9 mouse cellular contexts compared by ENCODE assay signal in the genomic region with DNA sequence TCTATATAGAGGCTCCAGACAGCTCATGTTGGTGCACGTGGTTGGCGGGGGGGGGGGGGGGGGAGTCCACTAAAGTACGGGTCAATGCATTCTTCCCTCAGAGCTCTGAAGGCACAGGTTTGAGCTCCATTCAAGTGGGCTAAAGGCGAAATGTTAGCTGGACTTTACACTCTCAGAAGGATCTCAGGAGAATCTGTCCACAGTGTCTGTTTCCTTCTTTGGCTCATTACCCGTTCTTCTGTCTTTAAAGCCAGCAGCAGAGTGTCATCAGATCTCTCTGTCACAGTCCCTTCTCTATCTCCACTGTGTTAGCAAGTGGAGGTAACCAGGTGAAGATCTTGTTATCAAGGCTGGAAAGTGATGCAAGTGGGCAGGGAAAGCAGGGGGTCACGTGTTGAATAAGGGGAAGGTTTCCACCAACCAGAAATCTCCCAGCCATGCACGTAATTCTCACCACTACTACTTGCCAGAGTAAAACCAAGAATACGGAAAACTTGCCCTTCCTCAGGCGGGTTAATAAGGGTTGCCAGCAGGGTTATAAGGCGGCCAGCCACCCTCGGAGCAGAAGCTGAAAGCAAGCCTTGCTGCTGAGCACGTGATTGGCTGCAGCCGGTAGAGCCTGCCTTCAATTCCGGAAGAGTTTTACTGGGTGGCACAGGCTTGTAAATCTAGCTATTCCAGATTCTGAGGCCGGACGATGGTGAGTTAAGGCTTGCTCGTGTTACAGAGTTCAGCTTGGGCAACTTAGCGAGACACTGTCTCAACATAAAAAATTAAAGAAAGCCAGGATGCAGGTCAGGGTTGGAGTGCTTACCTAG.
A peak's percentile ranks its signal among the peaks of the same experiment; 100 is the strongest.
DNase-seq lines count a peak whose midpoint lies in the region; ATAC-seq lines count a peak whose summit lies in the region.
"Had no signal": no experiment of that assay in that cellular context is flagged by ENCODE, and none has a peak within 500 bp of the region (broad histone marks: within the 10 kb centered on the region; RNA-seq: fewer than 3 reads in every experiment).

No protein-coding gene starts in this region.

- no peaks in the 10 kb centered on the region for H3K27me3 ChIP-seq in forebrain, embryonic 11.5 days (ENCODE audit: control insufficient read depth, insufficient read depth, low read length)
- no peaks in the 10 kb centered on the region for H3K27me3 ChIP-seq in intestine, embryonic 15.5 days (replicated peaks)
- peaks cover 9% of the 10 kb centered on the region for H3K27me3 ChIP-seq in liver, embryonic 15.5 days
- H3K27me3 ChIP-seq in neural tube, embryonic 11.5 days (ENCODE audit: control insufficient read depth, insufficient read depth, low read length), result no peaks in the 10 kb centered on the region
- H3K27me3 ChIP-seq: Patski had no signal

- no peaks in the 10 kb centered on the region for H3K36me3 ChIP-seq in forebrain, embryonic 11.5 days (ENCODE audit: control insufficient read depth, insufficient read depth, low read length)
- no peaks in the 10 kb centered on the region for H3K36me3 ChIP-seq in intestine, embryonic 15.5 days
- H3K36me3 ChIP-seq in liver, embryonic 15.5 days (replicated peaks), result no peaks in the 10 kb centered on the region
- H3K36me3 ChIP-seq in neural tube, embryonic 11.5 days (ENCODE audit: control insufficient read depth, insufficient read depth, low read length), result no peaks in the 10 kb centered on the region

- ATAC-seq in forebrain, embryonic 11.5 days (replicated peaks; ENCODE audit: low FRiP score), result peak; percentile 25; the same call in 1 of the 2 replicates
- ATAC-seq in intestine, embryonic 15.5 days, result peak; percentile 78
- peak; percentile 28; the same call in 1 of the 2 replicates for ATAC-seq in liver, embryonic 15.5 days (ENCODE audit: insufficient read depth)
- ATAC-seq in neural tube, embryonic 11.5 days (ENCODE audit: insufficient read depth, low FRiP score, low TSS enrichment), result peak; percentile 36; the same call in 1 of the 2 replicates

- peak overlapping the region; percentile 16; the same call in 1 of the 2 replicates for H3K4me3 ChIP-seq in forebrain, embryonic 11.5 days (ENCODE audit: low read depth, low read length)
- H3K4me3 ChIP-seq in intestine, embryonic 15.5 days (replicated peaks), result peak overlapping the region; percentile 27
- H3K4me3 ChIP-seq in liver, embryonic 15.5 days (replicated peaks), result peak overlapping the region; percentile 17; the same call in 1 of the 2 replicates
- peak overlapping the region; percentile 0; the same call in 1 of the 2 replicates for H3K4me3 ChIP-seq in neural tube, embryonic 11.5 days (ENCODE audit: low read depth, low read length)

- peak; percentile 5 for DNase-seq in gastrocnemius, postnatal 10 days
- no peak for DNase-seq in gastrocnemius, postnatal 4 days (ENCODE audit: low spot score in 2 of 2)
- DNase-seq in Muller cell, postnatal 12 days (ENCODE audit: inconsistent ontology term), result peak; percentile 17
- peak; percentile 58 for DNase-seq in forebrain, embryonic 11.5 days (ENCODE audit: low spot score)
- peak; percentile 20 for DNase-seq in neural tube, embryonic 11.5 days (ENCODE audit: low spot score)
- DNase-seq in gastrocnemius, postnatal 25 days, result no peak

- no peak overlapping the region for H3K27ac ChIP-seq in forebrain, embryonic 11.5 days (ENCODE audit: low read depth, low read length)
- H3K27ac ChIP-seq in intestine, embryonic 15.5 days, result peak overlapping the region; percentile 48; the same call in 1 of the 2 replicates
- H3K27ac ChIP-seq in liver, embryonic 15.5 days (replicated peaks), result no peak overlapping the region
- no peak overlapping the region for H3K27ac ChIP-seq in neural tube, embryonic 11.5 days (ENCODE audit: low read depth, low read length)

- 22% methylated on average over 18 of the region's 18 CpGs for WGBS in forebrain, embryonic 11.5 days
- 18% methylated on average over 17 of the region's 18 CpGs for WGBS in intestine, embryonic 15.5 days
- 17% methylated on average over 18 of the region's 18 CpGs for WGBS in liver, embryonic 15.5 days (ENCODE audit: insufficient replicate concordance)
- WGBS in neural tube, embryonic 11.5 days, result 23% methylated on average over 18 of the region's 18 CpGs

- H3K4me2 ChIP-seq in forebrain, embryonic 11.5 days (ENCODE audit: low read depth, low read length, severe bottlenecking), result peak overlapping the region; percentile 33
- H3K4me2 ChIP-seq in intestine, embryonic 15.5 days (replicated peaks), result peak overlapping the region; percentile 62
- H3K4me2 ChIP-seq in liver, embryonic 15.5 days, result peak overlapping the region; percentile 55
- peak overlapping the region; percentile 31 for H3K4me2 ChIP-seq in neural tube, embryonic 11.5 days (ENCODE audit: low read depth)

- H3K9ac ChIP-seq in forebrain, embryonic 11.5 days (ENCODE audit: low read length), result no peak overlapping the region
- H3K9ac ChIP-seq in intestine, embryonic 15.5 days, result 0 out of 2 replicates have a peak overlapping the region, but pooled peaks have one; percentile 2
- H3K9ac ChIP-seq in liver, embryonic 15.5 days, result no peak overlapping the region
- no peak overlapping the region for H3K9ac ChIP-seq in neural tube, embryonic 11.5 days (ENCODE audit: low read length)

- H3K9me3 ChIP-seq in forebrain, embryonic 11.5 days (ENCODE audit: control insufficient read depth, low read length), result no peaks in the 10 kb centered on the region
- no peaks in the 10 kb centered on the region for H3K9me3 ChIP-seq in intestine, embryonic 15.5 days
- no peaks in the 10 kb centered on the region for H3K9me3 ChIP-seq in liver, embryonic 15.5 days (replicated peaks)
- H3K9me3 ChIP-seq in neural tube, embryonic 11.5 days (ENCODE audit: control insufficient read depth, low read length), result no peaks in the 10 kb centered on the region

- H3K4me1 ChIP-seq in forebrain, embryonic 11.5 days (replicated peaks; ENCODE audit: control insufficient read depth, insufficient read depth, low read length), result no peaks in the 10 kb centered on the region; the same call in 1 of the 2 replicates
- no peaks in the 10 kb centered on the region for H3K4me1 ChIP-seq in intestine, embryonic 15.5 days (replicated peaks)
- no peaks in the 10 kb centered on the region for H3K4me1 ChIP-seq in liver, embryonic 15.5 days (replicated peaks)
- no peaks in the 10 kb centered on the region for H3K4me1 ChIP-seq in neural tube, embryonic 11.5 days (ENCODE audit: control insufficient read depth, insufficient read depth, low read length)

Comparison
In these comparisons a context has a peak if more than half of its experiments do, and no peak if none do; other contexts are left out.
1. DNase-seq: peak in gastrocnemius, postnatal 10 days (single experiment), Muller cell, postnatal 12 days (single experiment), forebrain, embryonic 11.5 days (single experiment) and neural tube, embryonic 11.5 days (single experiment); none in gastrocnemius, postnatal 4 days (0 of 2) and gastrocnemius, postnatal 25 days (single experiment).
2. ATAC-seq: peak in every context shown above with its lines; median percentile 78 in intestine, embryonic 15.5 days; 36 in neural tube, embryonic 11.5 days; 28 in liver, embryonic 15.5 days; 25 in forebrain, embryonic 11.5 days.
3. Peak in every context shown above with its lines, with median percentiles within 50 percentile points of each other: H3K4me2 ChIP-seq and H3K4me3 ChIP-seq.